Mouse (Mus musculus) testis, adult 2 months (tissue): ENCODE data around the gene Rpl10a. TPM values are rescaled to one million over a fixed set of nuclear protein-coding genes. Genes with fewer than 3 reads are reported as not detected.
A peak's percentile ranks its signal among the peaks of the same experiment; 100 is the strongest.
"Not testable (repeated sequence)": the region's sequence is repeated elsewhere in the genome, so short reads cannot be mapped to it uniquely, and the experiment has no call there.

Source experiments
- H3K27ac ChIP-seq: fragments of 200-500 bp; 2 replicates; pipeline ENCODE4 v1.5.1; 2012; ENCODE audit warnings: low read depth, low read length; ENCODE audit not compliant: control insufficient read depth, insufficient read depth
- H3K27me3 ChIP-seq: fragments of 200-500 bp; 2 replicates; pipeline ENCODE4 v1.6.1; 2012; ENCODE audit warnings: mild to moderate bottlenecking, low read length, moderate library complexity; ENCODE audit not compliant: control insufficient read depth, insufficient read depth
- H3K36me3 ChIP-seq: fragments of 200-500 bp; 2 replicates; pipeline ENCODE4 v1.6.1; 2012; ENCODE audit warnings: mild to moderate bottlenecking, low read length; ENCODE audit not compliant: control insufficient read depth, insufficient read depth
- H3K4me1 ChIP-seq: fragments of 200-500 bp; 2 replicates; pipeline ENCODE4 v1.6.1; 2012; ENCODE audit warnings: low read length; ENCODE audit not compliant: control insufficient read depth, insufficient read depth
- H3K4me3 ChIP-seq: fragments of 200-500 bp; 2 replicates; pipeline ENCODE4 v1.5.1; 2012; ENCODE audit warnings: low read depth, mild to moderate bottlenecking, low read length, moderate library complexity, mixed read lengths; ENCODE audit not compliant: control insufficient read depth
- CTCF ChIP-seq: fragments of 200-500 bp; IDR thresholded peaks from 2 replicates; pipeline ENCODE4 v1.5.1; 2012; ENCODE audit warnings: low read depth, mild to moderate bottlenecking, inconsistent platforms, low read length, moderate library complexity; ENCODE audit not compliant: control insufficient read depth, insufficient read depth, insufficient replicate concordance
- POLR2A ChIP-seq: fragments of 200-500 bp; IDR thresholded peaks from 2 replicates; pipeline ENCODE4 v1.6.1; 2012; ENCODE audit warnings: low read depth, mild to moderate bottlenecking, inconsistent platforms, low read length, moderate library complexity; ENCODE audit not compliant: control insufficient read depth
- polyA plus RNA-seq: library from polyadenylated mRNA; depleted of rRNA; stranded (reverse); fragments of >200 nt; gene quantifications from 2 replicates; pipeline ENCODE4 v1.2.3, GENCODE M21; 2012

The Rpl10a gene
- polyA plus RNA-seq, 1 experiment: 444 TPM

GRCm38 (mm10) chr17:28315611-28316160, 12.6 kb upstream of the Rpl10a start:
- Histone ChIP-seq H3K27ac (no peak overlapping the region), H3K36me3 (no peaks in the 10 kb centered on the region), H3K4me1 (peaks cover 6% of the 10 kb centered on the region), H3K27me3 (no peaks in the 10 kb centered on the region), H3K4me3 (no peak overlapping the region)
- TF ChIP-seq CTCF: no peak
- no peak for TF ChIP-seq POLR2A

- H3K27me3 ChIP-seq: no peaks in the 10 kb centered on the region
Observed at GRCm38 (mm10) chr17:28316476-28316875, 11.8 kb upstream of the Rpl10a start.

GRCm38 (mm10) chr17:28317091-28317490, 11.2 kb upstream of the Rpl10a start:
- no peak overlapping the region for H3K27ac ChIP-seq
- TF ChIP-seq POLR2A: no peak
- TF ChIP-seq CTCF: no peak
- H3K27me3 ChIP-seq: no peaks in the 10 kb centered on the region
- H3K36me3 ChIP-seq: no peaks in the 10 kb centered on the region
- no peak overlapping the region for H3K4me3 ChIP-seq
- H3K4me1 ChIP-seq: peaks cover 6% of the 10 kb centered on the region

More at GRCm38 (mm10) chr17:28316476-28316875, 11.8 kb upstream of the Rpl10a start:
- Histone ChIP-seq H3K4me1 (peaks cover 6% of the 10 kb centered on the region), H3K4me3 (no peak overlapping the region), H3K27ac (no peak overlapping the region), H3K36me3 (no peaks in the 10 kb centered on the region)
- TF ChIP-seq POLR2A (no peak), CTCF (peak; percentile 28; the same call in 1 of the 2 replicates)

DNA sequence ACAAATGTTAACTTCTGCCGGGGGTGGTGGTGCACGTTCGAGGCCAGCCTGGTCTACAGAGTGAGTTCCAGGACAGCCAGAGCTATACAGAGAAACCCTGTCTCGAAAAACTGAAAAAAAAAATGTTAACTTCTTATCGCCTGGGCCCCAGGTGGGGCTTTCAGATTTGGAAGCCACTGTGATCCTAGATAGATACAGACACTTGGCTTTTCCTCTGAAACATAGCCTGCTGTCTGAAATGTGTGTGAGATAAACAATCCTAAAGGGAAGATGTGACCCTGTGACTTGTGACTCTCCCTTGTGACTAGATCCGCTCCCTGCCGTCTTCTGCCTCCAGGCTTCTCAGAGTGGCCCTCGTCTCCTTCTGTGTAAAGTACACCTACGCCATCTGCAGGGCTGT, 10.5 kb upstream of the Rpl10a start:
- no peaks in the 10 kb centered on the region for H3K36me3 ChIP-seq
- H3K27ac ChIP-seq: no peak overlapping the region
- peaks cover 6% of the 10 kb centered on the region for H3K4me1 ChIP-seq
- no peaks in the 10 kb centered on the region for H3K27me3 ChIP-seq
- no peak overlapping the region for H3K4me3 ChIP-seq
- TF ChIP-seq POLR2A: no peak
- no peak for TF ChIP-seq CTCF

DNA sequence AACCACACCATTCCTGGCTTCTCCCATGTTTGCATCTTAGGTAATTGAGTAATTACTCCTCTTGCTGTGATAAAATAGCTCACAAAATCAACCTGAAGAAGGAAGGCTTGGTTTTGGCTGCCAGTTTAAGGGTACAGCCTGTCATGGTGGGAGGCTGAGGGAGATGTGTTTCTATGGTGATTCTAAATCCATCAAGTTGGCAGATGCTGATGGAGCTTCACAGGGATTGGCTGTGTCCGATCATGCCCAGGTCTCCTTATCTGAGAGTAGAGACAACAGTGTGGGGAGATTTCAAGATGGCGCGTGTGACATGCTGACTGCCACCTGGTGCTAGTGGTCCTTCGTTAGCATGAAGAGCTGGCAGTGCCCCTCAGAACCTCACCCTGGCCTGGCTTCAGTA, 6.6 kb upstream of the Rpl10a start:
- TF ChIP-seq CTCF (no peak), POLR2A (no peak)
- H3K27me3 ChIP-seq: no peaks in the 10 kb centered on the region
- H3K36me3 ChIP-seq: no peaks in the 10 kb centered on the region
- no peaks in the 10 kb centered on the region; the same call in 1 of the 2 replicates for H3K4me1 ChIP-seq
- no peak overlapping the region for H3K4me3 ChIP-seq
- no peak overlapping the region for H3K27ac ChIP-seq

GRCm38 (mm10) chr17:28323786-28324185, 4.5 kb upstream of the Rpl10a start:
- Histone ChIP-seq H3K36me3 (no peaks in the 10 kb centered on the region), H3K27ac (peak overlapping the region; percentile 27; the same call in 1 of the 2 replicates), H3K27me3 (no peaks in the 10 kb centered on the region), H3K4me3 (no peak overlapping the region), H3K4me1 (peaks cover 11% of the 10 kb centered on the region)
- TF ChIP-seq CTCF (no peak), POLR2A (no peak)

DNA sequence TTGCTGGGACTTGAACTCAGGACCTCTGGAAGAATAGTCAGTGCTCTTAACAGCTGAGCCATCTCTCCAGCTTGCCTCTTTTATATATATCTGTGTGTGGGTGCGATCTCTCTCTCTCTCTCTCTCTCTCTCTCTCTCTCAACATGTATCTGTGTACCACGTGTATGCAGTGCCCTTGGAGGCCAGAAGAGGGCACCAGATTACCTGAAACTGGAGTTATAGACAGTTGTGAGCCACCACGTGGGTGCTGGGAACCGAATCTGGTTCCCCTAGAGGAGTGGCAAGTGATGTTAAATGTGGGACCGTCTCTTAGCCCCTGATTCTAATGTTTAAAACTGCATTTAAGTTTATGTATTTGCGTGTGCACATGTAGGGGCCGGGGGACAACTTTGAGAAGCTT, 3.9 kb upstream of the Rpl10a start:
- not testable (repeated sequence) for H3K36me3 ChIP-seq, H3K4me3 ChIP-seq, H3K27ac ChIP-seq, H3K27me3 ChIP-seq
- peak; percentile 19; the same call in 1 of the 2 replicates for TF ChIP-seq CTCF
- H3K4me1 ChIP-seq: peaks cover 13% of the 10 kb centered on the region

GRCm38 (mm10) chr17:28325751-28326150, 2.5 kb upstream of the Rpl10a start:
- H3K4me3 ChIP-seq: no peak overlapping the region
- H3K36me3 ChIP-seq: no peaks in the 10 kb centered on the region; the same call in 1 of the 2 replicates
- H3K4me1 ChIP-seq: peaks cover 14% of the 10 kb centered on the region
- TF ChIP-seq CTCF: no peak
- no peak for TF ChIP-seq POLR2A
- no peak overlapping the region for H3K27ac ChIP-seq
- H3K27me3 ChIP-seq: no peaks in the 10 kb centered on the region
